Mouse (Mus musculus) hindbrain, embryonic 12.5 days (tissue): Measurements from ENCODE around the gene Plekhh2. TPM values are rescaled to one million over a fixed set of nuclear protein-coding genes. Genes with fewer than 3 reads are reported as not detected.

Experiments used
- ATAC-seq: fragments of 200-750 bp; cut with Nextera tagmentation; 2 replicates; pipeline ENCODE4 v1.8.0; 2017; ENCODE audit warnings: moderate TSS enrichment; ENCODE audit not compliant: low FRiP score
- H3K27ac ChIP-seq: fragments of 300-500 bp; sonication (generic); 2 replicates; pipeline ENCODE4 v1.5.1; 2016; ENCODE audit warnings: mild to moderate bottlenecking
- H3K27me3 ChIP-seq: fragments of 300-500 bp; sonication (generic); 2 replicates; pipeline ENCODE4 v1.6.1; 2016; ENCODE audit warnings: mild to moderate bottlenecking
- H3K36me3 ChIP-seq: fragments of 300-500 bp; sonication (generic); 2 replicates; pipeline ENCODE4 v1.6.1; 2016; ENCODE audit warnings: mild to moderate bottlenecking
- H3K4me1 ChIP-seq: fragments of 300-500 bp; sonication (generic); 2 replicates; pipeline ENCODE4 v1.6.1; 2016
- H3K4me2 ChIP-seq: fragments of 300-500 bp; sonication (generic); replicated peaks from 2 replicates; pipeline ENCODE4 v1.6.1; 2016; ENCODE audit warnings: mild to moderate bottlenecking
- H3K4me3 ChIP-seq: fragments of 300-500 bp; sonication (generic); 2 replicates; pipeline ENCODE4 v1.5.1; 2016; ENCODE audit warnings: mild to moderate bottlenecking
- H3K9ac ChIP-seq: fragments of 300-500 bp; sonication (generic); 2 replicates; pipeline ENCODE4 v1.6.1; 2016; ENCODE audit warnings: mild to moderate bottlenecking, moderate library complexity
- H3K9me3 ChIP-seq: fragments of 300-500 bp; sonication (generic); replicated peaks from 2 replicates; pipeline ENCODE4 v1.6.1; 2016; ENCODE audit warnings: mild to moderate bottlenecking
- WGBS: fragments of 180-500 bp; shearing (Covaris S2); methylation state at CpG from one replicate; pipeline ENCODE4 v1.1.7; 2016; 5-methylcytosine and 5-hydroxymethylcytosine counted together
- polyA plus RNA-seq: library from polyadenylated mRNA; unstranded; fragments of >200 nt; fragmentation: Nextera tagmentation; extraction: Ambion mirVana; gene quantifications from 2 replicates; pipeline ENCODE4 v1.2.1, GENCODE M21; 2016

Plekhh2 gene
- polyA plus RNA-seq, 1 experiment from 2014 or later = 3.8 TPM

DNA sequence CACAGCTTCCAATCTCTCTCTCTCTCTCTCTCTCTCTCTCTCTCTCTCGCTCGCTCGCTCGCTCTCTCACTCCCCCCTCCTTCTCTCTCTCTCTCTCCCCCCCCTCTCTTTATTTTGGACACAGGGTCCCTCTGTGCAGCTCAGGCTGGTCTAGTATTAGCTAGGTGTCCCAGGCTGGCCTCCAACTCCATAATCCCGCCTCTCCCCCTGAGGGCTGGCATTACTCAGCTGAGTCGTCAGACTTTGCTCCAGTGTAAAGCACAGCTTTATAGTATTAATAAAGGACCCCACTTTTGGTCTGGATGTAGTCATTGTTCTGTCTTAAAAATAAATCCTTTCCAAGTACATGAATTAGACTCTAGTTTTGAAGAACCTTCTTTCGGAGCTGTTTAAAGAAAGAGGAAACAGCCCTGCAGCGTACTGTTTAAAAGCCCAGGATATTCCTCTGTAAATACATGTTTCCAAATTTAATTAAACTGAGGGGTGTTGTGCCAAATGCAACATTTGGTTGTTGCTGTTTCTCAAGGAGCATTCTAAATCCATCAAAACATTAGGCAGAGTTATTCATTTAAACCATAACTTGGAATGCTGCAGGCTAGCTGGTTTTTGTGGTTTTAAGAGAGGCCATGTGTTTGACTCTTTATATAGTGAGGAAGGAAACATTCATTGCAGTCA, 70.2 kb downstream of the Plekhh2 start:
- Histone ChIP-seq H3K36me3 (no peaks in the 10 kb centered on the region), H3K4me1 (peaks cover 12% of the 10 kb centered on the region), H3K27me3 (no peaks in the 10 kb centered on the region), H3K4me3 (no peak overlapping the region), H3K4me2 (no peak overlapping the region), H3K9me3 (no peaks in the 10 kb centered on the region), H3K27ac (no peak overlapping the region), H3K9ac (no peak overlapping the region)
- 79% methylated on average over 8 of the region's 8 CpGs for WGBS
- no peak for ATAC-seq

DNA sequence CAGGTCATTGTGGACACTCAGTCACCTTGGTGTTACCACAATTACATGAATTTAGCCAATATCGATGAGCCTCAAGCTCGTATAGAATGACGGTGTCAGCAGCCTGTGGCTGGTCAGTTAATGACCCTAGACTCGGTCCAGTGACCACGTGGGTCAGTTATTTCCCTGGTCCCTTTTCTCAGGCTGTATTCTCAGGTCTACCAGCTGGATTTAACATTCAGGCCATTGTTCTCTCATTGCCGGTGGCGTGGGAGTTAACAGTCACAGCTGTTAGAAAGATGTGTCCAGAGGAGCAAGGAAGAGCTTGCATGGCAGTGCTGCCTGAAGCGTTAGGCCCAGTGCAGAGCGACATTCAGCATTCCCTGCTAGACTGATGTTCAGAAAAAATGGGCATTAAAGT, 72.4 kb downstream of the Plekhh2 start:
- H3K4me2 ChIP-seq = no peak overlapping the region

GRCm38 (mm10) chr17:84585104-84585503, 73.4 kb downstream of the Plekhh2 start:
- Histone ChIP-seq H3K4me2 (no peak overlapping the region), H3K4me1 (peaks cover 10% of the 10 kb centered on the region), H3K27me3 (no peaks in the 10 kb centered on the region), H3K36me3 (no peaks in the 10 kb centered on the region), H3K4me3 (no peak overlapping the region), H3K9me3 (no peaks in the 10 kb centered on the region), H3K9ac (no peak overlapping the region), H3K27ac (no peak overlapping the region)
- 83% methylated on average over 8 of the region's 8 CpGs for WGBS
- ATAC-seq = no peak

More for the DNA sequence above, 72.4 kb downstream of the Plekhh2 start:
- H3K9me3 ChIP-seq = no peaks in the 10 kb centered on the region
- H3K27ac ChIP-seq = no peak overlapping the region
- H3K9ac ChIP-seq = no peak overlapping the region
- no peaks in the 10 kb centered on the region for H3K36me3 ChIP-seq
- H3K4me1 ChIP-seq = peaks cover 12% of the 10 kb centered on the region
- H3K27me3 ChIP-seq = no peaks in the 10 kb centered on the region
- ATAC-seq = no peak
- WGBS = 66% methylated on average over 9 of the region's 9 CpGs
- H3K4me3 ChIP-seq = no peak overlapping the region

DNA sequence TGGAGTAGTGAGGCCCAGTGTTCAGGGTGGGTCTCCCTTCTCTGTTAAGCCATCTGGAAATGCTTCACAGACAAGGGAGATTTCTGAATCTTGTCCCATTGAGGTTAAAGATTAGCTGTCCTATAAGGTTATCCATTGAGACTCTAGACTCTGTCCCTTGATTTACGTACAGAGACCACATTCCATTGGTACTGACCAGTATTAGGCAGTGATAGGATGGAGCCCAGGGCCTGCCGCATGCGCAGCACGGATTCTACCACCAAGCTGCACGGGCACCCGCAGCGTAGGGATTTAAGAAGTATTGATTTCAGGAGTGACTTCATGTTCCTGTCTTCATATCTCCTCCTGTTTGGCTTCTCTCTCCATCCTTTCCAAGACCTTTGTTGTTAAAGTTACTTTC, 78.4 kb downstream of the Plekhh2 start:
- Histone ChIP-seq H3K4me2 (no peak overlapping the region), H3K4me3 (no peak overlapping the region), H3K27ac (no peak overlapping the region), H3K9me3 (no peaks in the 10 kb centered on the region), H3K27me3 (no peaks in the 10 kb centered on the region), H3K4me1 (no peaks in the 10 kb centered on the region), H3K36me3 (0 out of 2 replicates have a peak, but pooled peaks cover 6% of the 10 kb centered on the region), H3K9ac (no peak overlapping the region)
- 95% methylated on average over 7 of the region's 7 CpGs for WGBS
- ATAC-seq = no peak

DNA sequence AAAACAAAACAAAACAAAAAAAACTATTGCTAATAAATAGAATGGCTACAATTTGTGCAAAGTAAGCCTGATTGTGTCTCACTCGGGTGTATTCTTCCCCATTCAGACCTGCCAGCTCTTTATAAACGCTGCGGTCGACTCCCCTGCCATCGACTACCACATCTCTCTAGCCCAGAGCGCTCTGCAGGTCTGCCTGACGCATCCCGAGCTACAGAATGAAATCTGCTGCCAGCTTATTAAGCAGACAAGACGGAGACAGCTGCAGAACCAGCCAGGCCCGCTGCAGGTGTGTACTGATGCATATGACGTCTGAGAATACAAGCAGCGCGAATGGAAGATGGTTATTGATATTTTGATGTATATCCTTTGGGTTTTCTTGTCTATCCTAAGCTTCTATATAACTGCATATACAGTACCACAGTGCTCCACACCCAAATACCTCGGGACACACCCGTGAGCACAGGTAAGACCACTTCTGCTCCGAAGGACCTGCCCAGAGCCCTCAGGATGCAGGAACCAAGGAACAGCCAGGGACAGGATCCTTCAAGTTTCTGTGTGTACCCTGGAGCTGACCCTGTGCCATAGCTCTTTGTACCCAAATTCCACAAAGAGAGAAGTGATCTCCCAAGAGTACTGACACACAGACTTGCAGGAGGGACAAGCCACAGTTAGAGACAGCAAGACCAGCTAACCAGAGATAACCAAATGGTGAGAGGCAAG, 79.9 kb downstream of the Plekhh2 start:
- H3K4me2 ChIP-seq = no peak overlapping the region
- ATAC-seq = no peak
- H3K36me3 ChIP-seq = 0 out of 2 replicates have a peak, but pooled peaks cover 6% of the 10 kb centered on the region
- H3K9me3 ChIP-seq = no peaks in the 10 kb centered on the region
- 82% methylated on average over 16 of the region's 16 CpGs for WGBS
- H3K9ac ChIP-seq = no peak overlapping the region
- H3K27me3 ChIP-seq = no peaks in the 10 kb centered on the region
- no peak overlapping the region for H3K27ac ChIP-seq
- H3K4me3 ChIP-seq = no peak overlapping the region
- H3K4me1 ChIP-seq = peaks cover 6% of the 10 kb centered on the region; the same call in 1 of the 2 replicates

GRCm38 (mm10) chr17:84596015-84596441, 84.3 kb downstream of the Plekhh2 start:
- ATAC-seq = no peak

GRCm38 (mm10) chr17:84596501-84596900, 84.8 kb downstream of the Plekhh2 start:
- Histone ChIP-seq H3K4me3 (no peak overlapping the region), H3K9ac (no peak overlapping the region), H3K4me2 (0 out of 2 replicates have a peak overlapping the region, but pooled peaks have one; percentile 21), H3K4me1 (peaks cover 8% of the 10 kb centered on the region; the same call in 1 of the 2 replicates), H3K27ac (no peak overlapping the region), H3K9me3 (no peaks in the 10 kb centered on the region), H3K27me3 (no peaks in the 10 kb centered on the region), H3K36me3 (0 out of 2 replicates have a peak, but pooled peaks cover 4% of the 10 kb centered on the region)
- 40% methylated on average over 7 of the region's 7 CpGs for WGBS
- ATAC-seq = no peak

More at GRCm38 (mm10) chr17:84596015-84596441, 84.3 kb downstream of the Plekhh2 start:
- Histone ChIP-seq H3K27ac (no peak overlapping the region), H3K27me3 (no peaks in the 10 kb centered on the region), H3K36me3 (0 out of 2 replicates have a peak, but pooled peaks cover 6% of the 10 kb centered on the region), H3K4me1 (peaks cover 8% of the 10 kb centered on the region; the same call in 1 of the 2 replicates), H3K9ac (no peak overlapping the region; the same call in 1 of the 2 replicates), H3K9me3 (no peaks in the 10 kb centered on the region), H3K4me2 (0 out of 2 replicates have a peak overlapping the region, but pooled peaks have one; percentile 21), H3K4me3 (no peak overlapping the region)
- 44% methylated on average over 10 of the region's 10 CpGs for WGBS

DNA sequence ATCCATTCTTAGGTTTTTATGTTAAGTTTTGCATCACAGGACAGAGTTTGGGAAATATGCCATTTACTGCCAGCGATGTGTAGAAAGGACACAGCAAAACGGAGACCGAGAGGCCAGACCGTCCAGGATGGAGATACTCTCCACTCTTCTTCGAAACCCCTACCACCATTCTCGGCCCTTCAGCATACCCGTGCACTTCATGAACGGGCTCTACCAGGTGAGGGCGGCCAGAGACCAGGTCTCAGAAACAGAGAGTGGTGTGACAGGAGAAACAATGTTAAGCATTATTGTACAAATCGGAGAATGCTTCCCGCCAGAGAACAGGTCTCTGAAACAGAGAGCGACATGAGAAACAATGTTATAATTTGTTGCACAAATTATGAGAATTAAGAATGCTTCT, 86.2 kb downstream of the Plekhh2 start:
- H3K4me3 ChIP-seq = no peak overlapping the region
- H3K27me3 ChIP-seq = no peaks in the 10 kb centered on the region
- H3K27ac ChIP-seq = no peak overlapping the region
- H3K4me1 ChIP-seq = peaks cover 8% of the 10 kb centered on the region; the same call in 1 of the 2 replicates
- no peak overlapping the region for H3K4me2 ChIP-seq
- 92% methylated on average over 12 of the region's 12 CpGs for WGBS
- no peaks in the 10 kb centered on the region for H3K9me3 ChIP-seq
- no peak for ATAC-seq
- H3K9ac ChIP-seq = no peak overlapping the region
- H3K36me3 ChIP-seq = no peaks in the 10 kb centered on the region

DNA sequence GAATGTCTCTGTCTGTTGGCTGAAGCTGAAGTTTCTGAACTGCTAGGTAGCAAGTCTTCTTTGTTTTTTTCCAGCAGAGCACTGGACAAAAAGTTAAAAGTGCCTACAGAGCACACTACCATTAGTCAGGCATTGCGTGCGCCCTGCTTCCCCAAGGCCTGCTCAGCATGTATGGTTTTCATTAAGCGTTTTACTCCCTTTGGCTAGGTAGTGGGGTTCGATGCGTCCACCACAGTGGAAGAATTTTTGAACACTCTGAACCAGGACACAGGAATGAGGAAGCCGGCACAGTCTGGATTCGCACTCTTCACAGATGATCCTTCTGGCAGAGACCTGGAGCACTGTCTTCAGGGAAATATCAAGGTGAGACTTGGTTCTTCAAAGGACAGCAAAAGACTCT, 87.2 kb downstream of the Plekhh2 start:
- WGBS = 78% methylated on average over 7 of the region's 7 CpGs
- ATAC-seq = no peak
- Histone ChIP-seq H3K4me3 (no peak overlapping the region), H3K27ac (no peak overlapping the region), H3K4me1 (peaks cover 8% of the 10 kb centered on the region; the same call in 1 of the 2 replicates), H3K36me3 (no peaks in the 10 kb centered on the region), H3K9me3 (no peaks in the 10 kb centered on the region), H3K9ac (no peak overlapping the region), H3K4me2 (no peak overlapping the region), H3K27me3 (no peaks in the 10 kb centered on the region)

GRCm38 (mm10) chr17:84600051-84600983, 88.6 kb downstream of the Plekhh2 start:
- Histone ChIP-seq H3K4me3 (no peak overlapping the region), H3K4me1 (peaks cover 8% of the 10 kb centered on the region; the same call in 1 of the 2 replicates), H3K9me3 (no peaks in the 10 kb centered on the region), H3K9ac (no peak overlapping the region), H3K36me3 (no peaks in the 10 kb centered on the region), H3K27me3 (no peaks in the 10 kb centered on the region), H3K4me2 (no peak overlapping the region), H3K27ac (no peak overlapping the region)
- WGBS = 74% methylated on average over 9 of the region's 9 CpGs
- no peak for ATAC-seq

GRCm38 (mm10) chr17:84601805-84602204, 90.1 kb downstream of the Plekhh2 start:
- Histone ChIP-seq H3K4me1 (no peaks in the 10 kb centered on the region), H3K4me3 (no peak overlapping the region), H3K9ac (no peak overlapping the region), H3K4me2 (no peak overlapping the region), H3K36me3 (no peaks in the 10 kb centered on the region), H3K9me3 (no peaks in the 10 kb centered on the region), H3K27ac (no peak overlapping the region), H3K27me3 (no peaks in the 10 kb centered on the region)
- ATAC-seq = no peak
- 91% methylated on average over 5 of the region's 5 CpGs for WGBS
